Mouse (Mus musculus) thymus, postnatal 4 days (tissue): ENCODE measurements around the gene Gm21149.
"Not testable (repeated sequence)": the region's sequence is repeated elsewhere in the genome, so short reads cannot be mapped to it uniquely, and the experiment has no call there.

Experiments used
- DNase-seq: peaks from one replicate; pipeline ENCODE4 v3.0.0; 2021

The Gm21149 gene

GRCm38 (mm10) chr5:15476423-15476822 lies at the start of gene Gm21149:
Gene Gm21149, minus strand, starts transcription at chr5:15476523.
- DNase-seq: not testable (repeated sequence)

DNA sequence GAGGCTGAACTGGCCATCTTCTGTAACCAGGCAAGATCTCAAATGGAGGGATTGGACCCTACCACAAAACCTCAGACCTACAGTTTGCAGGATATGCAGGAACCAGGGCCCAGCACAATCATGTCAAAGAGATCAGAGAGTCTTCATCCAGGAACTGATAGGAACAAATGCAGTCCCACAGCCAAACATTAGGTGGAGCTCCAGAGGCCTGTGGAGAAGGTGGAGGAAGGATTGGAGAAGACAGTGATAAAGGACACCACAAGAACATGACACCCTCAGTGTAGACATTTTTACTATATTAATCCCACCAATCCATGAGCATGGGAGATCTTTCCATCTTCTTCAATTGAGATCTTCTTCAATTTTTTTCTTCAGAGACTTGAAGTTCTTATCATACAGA lies 46.1 kb upstream of the Gm21149 start:
- DNase-seq: peak; percentile 10

GRCm38 (mm10) chr5:15522028-15522427 lies 45.7 kb upstream of the Gm21149 start:
- DNase-seq: not testable (repeated sequence)

- DNase-seq: not testable (repeated sequence)
Observed at GRCm38 (mm10) chr5:15520418-15520817, 44.1 kb upstream of the Gm21149 start.

DNA sequence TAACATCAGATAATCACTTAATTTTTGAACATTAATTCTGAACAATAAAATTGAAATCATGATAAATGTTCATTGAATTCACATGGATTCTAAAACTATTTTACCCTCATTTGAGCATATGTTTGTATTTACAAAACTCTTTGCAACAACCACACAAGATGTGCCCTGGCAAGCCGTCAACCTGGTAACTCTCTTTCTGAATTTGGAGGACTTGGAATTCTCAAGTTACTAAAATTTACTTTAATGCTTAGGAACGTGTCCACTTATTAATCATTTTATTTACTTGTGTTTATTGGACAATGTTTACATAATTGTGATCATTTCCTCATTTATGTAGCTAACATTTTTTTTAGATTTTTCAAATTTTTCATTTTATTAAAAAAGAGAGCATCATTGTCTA lies 40.8 kb upstream of the Gm21149 start:
- not testable (repeated sequence) for DNase-seq

- DNase-seq: not testable (repeated sequence)
Observed at GRCm38 (mm10) chr5:15512236-15512635, 35.9 kb upstream of the Gm21149 start.

GRCm38 (mm10) chr5:15509911-15510310 lies 33.6 kb upstream of the Gm21149 start:
- DNase-seq: not testable (repeated sequence)

DNA sequence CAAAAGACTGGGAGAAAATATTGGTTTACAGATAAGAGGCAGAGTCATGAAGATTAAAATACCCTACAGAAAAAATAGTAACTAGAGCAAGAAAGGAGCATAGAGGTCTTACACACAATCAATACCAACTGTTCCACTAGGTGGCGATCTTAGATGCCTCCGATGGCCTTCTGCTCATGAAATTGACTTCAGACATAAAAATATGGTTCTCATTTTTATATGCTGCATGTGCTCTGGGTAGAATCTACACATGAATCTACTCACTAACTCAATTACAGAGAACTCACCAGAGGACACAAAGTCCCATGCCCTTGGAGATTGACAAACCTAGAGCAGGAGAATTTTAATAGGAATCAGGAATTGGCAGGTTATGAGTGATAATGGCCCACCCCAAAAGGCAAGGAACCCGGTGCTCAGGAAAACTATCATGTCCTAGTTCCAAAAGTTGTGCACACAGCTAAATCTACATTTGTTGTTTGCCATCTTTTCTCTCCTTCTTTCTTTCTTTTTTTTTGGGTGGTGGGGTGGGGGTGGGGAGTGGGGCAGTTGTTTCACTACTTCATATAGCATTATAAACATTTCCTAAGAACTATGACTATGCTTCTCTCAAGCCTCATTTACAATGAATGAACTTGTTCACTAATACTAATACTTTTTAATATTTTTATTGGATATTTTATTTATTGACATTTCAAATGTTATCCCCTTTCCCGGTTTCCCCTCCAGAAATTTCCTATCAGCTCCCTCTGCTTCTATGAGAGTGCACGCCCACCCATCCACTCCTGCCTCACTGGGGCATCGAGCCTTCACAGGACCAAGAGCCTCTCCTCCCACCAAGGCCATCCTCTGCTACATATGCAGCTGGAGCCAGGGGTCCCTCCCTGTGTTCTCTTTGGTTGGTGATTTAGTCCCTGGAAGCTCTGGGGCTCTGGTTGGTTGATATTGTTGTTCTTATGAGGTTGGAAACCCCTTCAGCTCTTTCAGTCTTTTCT lies 32.4 kb upstream of the Gm21149 start:
- DNase-seq: not testable (repeated sequence)

- DNase-seq: not testable (repeated sequence)
Observed at GRCm38 (mm10) chr5:15507757-15508459, 31.6 kb upstream of the Gm21149 start.

- no peak for DNase-seq
Observed at GRCm38 (mm10) chr5:15507309-15507619, 30.9 kb upstream of the Gm21149 start.

GRCm38 (mm10) chr5:15506575-15507308 lies 30.4 kb upstream of the Gm21149 start:
- peak; percentile 12 for DNase-seq

- peak; percentile 44 for DNase-seq
Observed at GRCm38 (mm10) chr5:15498774-15499400, 22.6 kb upstream of the Gm21149 start.

GRCm38 (mm10) chr5:15498350-15498749 lies 22.0 kb upstream of the Gm21149 start:
- not testable (repeated sequence) for DNase-seq

DNA sequence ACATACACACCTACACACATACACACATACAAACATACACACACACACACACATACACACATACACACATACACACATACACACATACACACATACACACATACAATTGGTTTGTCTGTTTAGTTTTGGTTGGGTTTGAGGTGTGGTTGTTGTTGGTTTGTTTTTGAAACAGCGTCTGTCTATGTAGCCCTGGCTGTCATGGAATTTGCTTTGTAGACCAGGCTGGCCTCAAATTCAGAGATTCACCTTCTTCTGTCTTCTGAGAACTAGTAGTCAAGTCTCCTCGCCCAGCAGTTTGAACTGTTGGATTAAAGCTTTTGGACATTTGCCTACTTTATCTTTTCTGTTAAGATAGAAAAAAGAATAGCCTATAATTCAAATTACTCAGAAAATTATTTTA lies 14.6 kb upstream of the Gm21149 start:
- DNase-seq: not testable (repeated sequence)

GRCm38 (mm10) chr5:15488743-15489142 lies 12.4 kb upstream of the Gm21149 start:
- DNase-seq: no peak

DNA sequence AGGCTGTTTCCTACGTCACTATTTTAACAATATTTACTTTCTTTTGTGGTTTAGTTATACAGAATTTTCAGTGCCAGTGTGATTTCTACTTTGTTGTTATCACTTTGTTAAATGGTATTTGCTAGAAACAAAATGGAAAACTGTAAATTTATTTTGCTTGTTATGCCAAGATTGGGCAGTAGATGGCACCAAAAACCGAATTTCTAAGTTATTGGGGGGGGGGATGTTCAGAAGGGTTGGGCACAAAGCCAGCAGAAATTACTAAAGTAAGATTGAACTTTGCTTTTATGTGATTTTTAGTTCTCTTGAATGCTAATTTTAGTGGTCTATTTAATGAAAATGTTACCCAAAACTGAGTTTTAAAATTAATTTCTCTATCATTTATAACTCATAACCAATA lies 8.3 kb upstream of the Gm21149 start:
- DNase-seq: not testable (repeated sequence)

DNA sequence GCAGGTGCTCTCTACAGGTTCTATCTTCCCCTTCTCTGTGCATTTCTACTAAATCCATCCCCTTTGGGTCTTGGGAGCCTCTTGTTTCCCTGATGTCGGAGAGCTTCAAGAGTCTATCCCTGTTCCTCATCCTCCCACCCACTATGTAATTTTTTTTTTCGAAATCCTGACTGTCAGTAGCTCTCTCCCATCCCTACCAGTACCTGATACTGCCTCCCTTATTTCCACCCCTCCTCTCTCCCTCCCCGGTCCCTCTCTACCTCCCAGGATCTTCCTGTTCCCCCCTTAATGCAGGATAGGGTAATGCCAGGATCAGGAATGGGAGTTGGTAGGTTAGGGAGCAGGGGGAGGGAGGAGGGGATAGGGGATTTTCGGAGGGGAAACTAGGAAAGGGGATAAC lies 7.3 kb upstream of the Gm21149 start:
- DNase-seq: not testable (repeated sequence)

DNA sequence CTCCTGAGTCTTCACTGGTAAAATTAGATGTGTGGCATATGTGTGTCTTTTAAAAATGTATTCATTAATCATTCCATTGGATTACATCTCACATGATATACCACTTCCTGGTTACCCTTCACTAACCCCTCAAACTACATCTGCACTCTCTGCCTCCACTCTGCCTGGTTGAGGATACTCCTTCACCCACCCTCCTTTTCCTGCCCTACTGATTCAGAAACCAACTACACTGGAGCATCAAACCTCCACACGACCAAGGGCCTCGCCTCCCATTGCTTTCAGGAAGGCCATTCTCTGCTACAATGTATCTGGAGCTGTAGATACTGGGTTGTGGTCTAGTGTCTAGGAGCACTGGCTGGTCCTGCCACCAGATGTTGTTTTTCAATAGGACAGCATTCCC lies 6.5 kb upstream of the Gm21149 start:
- not testable (repeated sequence) for DNase-seq

DNA sequence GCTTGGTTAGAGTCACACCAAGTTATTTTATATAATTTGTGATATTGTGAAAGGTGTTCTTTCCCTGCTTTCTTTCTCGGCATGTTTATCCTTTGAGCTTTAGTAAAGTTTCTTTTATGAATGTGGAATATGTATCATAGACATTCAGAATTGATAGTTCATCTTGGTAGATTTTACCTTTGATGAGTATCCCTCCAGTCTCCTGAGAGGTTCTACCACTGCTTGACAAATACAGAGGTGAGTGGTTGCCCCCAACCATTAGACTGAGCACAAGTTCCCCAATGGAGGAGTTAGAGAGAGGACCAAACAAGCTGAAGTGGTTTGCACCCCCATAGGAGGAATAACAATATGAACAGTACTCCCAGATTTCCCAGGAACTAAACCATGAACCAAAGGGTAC lies 6.2 kb downstream of the Gm21149 start:
- DNase-seq: not testable (repeated sequence)

DNA sequence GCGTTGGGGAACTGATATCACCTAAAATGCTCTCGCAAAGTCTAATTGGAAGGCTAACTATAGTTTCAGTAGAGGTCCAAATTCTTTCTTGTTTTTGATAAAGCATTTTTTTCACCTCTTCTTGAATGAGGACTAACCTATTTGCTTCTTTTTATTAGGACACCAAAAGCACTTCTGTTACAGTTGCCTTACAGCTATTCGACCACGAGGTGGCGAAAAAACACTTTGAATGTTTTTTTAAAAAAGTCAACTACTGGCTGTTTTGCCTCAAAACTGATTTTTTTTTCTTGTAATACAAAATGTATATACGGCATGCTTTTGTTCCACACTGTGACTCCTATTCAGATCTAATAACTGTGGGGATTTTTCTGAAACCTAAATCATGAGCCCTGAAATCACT lies 8.6 kb downstream of the Gm21149 start:
- not testable (repeated sequence) for DNase-seq

- not testable (repeated sequence) for DNase-seq
Observed at GRCm38 (mm10) chr5:15466218-15466617, 10.1 kb downstream of the Gm21149 start.

- DNase-seq: peak; percentile 20
Observed at GRCm38 (mm10) chr5:15463561-15463960, 12.8 kb downstream of the Gm21149 start.

DNA sequence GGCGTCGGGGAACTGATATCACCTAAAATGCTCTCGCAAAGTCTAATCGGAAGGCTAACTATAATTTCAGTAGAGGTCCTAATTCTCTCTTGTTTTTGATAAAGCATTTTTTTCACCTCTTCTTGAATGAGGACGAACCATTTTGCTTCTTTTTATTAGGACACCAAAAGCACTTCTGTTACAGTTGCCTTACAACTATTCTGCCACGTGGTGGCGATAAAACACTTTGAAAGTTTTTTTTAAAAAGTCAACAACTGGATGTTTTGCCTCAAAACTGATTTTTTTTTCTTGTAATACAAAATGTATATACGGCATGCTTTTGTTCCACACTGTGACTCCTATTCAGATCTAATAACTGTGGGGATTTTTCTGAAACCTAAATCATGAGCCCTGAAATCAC lies 14.7 kb downstream of the Gm21149 start:
- not testable (repeated sequence) for DNase-seq
